Mouse (Mus musculus): ENCODE results near the gene Crim1.

DNA sequence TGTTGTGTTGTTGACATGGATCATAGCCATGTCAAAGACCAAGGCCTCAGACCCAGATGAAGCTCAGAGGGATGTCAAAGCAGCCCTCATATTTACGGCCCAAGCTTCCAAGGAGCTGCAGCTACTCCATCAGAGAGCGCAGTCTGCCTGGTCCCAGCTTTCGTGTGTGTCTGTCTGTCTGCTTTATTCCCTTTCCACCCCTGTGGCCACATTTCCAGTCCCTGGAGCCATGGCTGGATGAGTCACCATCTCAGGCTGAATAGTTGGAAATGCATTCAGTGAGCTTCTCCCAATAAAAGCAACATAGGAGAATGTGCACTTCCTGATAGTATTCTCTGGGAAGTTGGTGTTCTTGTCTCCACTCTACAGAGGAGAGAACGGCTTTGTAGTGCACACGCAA lies 3.9 kb upstream of the Crim1 start:
- TF ChIP-seq CTCF (IDR thresholded peaks at IDR 0.05; ENCODE audit: low read depth, low read length), result no peak
- TF ChIP-seq POLR2A (IDR thresholded peaks at IDR 0.05; ENCODE audit: insufficient read depth, low read length), result no peak
- TF ChIP-seq EP300 (IDR thresholded peaks at IDR 0.05; ENCODE audit: insufficient read depth, low read depth, low read length), result no peak
